Mouse (Mus musculus): ENCODE results near the gene Utp15.

Utp15 gene

GRCm38 (mm10) chr13:98249594-98249993 is 13.2 kb downstream of the Utp15 start:
- DNase-seq (ENCODE audit: low read depth) = no peak

GRCm38 (mm10) chr13:98245386-98245785 is 17.5 kb downstream of the Utp15 start:
- DNase-seq (ENCODE audit: low read depth) = no peak

GRCm38 (mm10) chr13:98244571-98245350 is 18.1 kb downstream of the Utp15 start:
- DNase-seq (ENCODE audit: low read depth) = no peak

- no peak for DNase-seq (ENCODE audit: low read depth)
These were observed 21.1 kb downstream of the Utp15 start for GRCm38 (mm10) chr13:98241531-98242282.

GRCm38 (mm10) chr13:98239978-98240641 is 22.7 kb downstream of the Utp15 start:
- DNase-seq (ENCODE audit: low read depth) = peak; percentile 63

GRCm38 (mm10) chr13:98235451-98235850 is 27.4 kb downstream of the Utp15 start:
- DNase-seq (ENCODE audit: low read depth) = no peak

GRCm38 (mm10) chr13:98230511-98230910 is 32.3 kb downstream of the Utp15 start:
- no peak for DNase-seq (ENCODE audit: low read depth)

GRCm38 (mm10) chr13:98226225-98226624 is 36.6 kb downstream of the Utp15 start:
- DNase-seq (ENCODE audit: low read depth) = no peak

- no peak for DNase-seq (ENCODE audit: low read depth)
These were observed 40.0 kb downstream of the Utp15 start for GRCm38 (mm10) chr13:98222848-98223247.

GRCm38 (mm10) chr13:98210137-98210536 is 52.7 kb downstream of the Utp15 start:
- DNase-seq (ENCODE audit: low read depth) = no peak

GRCm38 (mm10) chr13:98208842-98209241 is 54.0 kb downstream of the Utp15 start:
- no peak for DNase-seq (ENCODE audit: low read depth)

GRCm38 (mm10) chr13:98206546-98206870 is 56.3 kb downstream of the Utp15 start:
- DNase-seq (ENCODE audit: low read depth) = no peak

GRCm38 (mm10) chr13:98205771-98206545 is 56.9 kb downstream of the Utp15 start, which contains the start of gene Arhgef28:
Gene Arhgef28 (minus strand): TSS chr13:98206439.
- DNase-seq (ENCODE audit: low read depth) = no peak

GRCm38 (mm10) chr13:98205111-98205510 is 57.7 kb downstream of the Utp15 start:
- DNase-seq (ENCODE audit: low read depth) = no peak

- DNase-seq (ENCODE audit: low read depth) = no peak
These were observed 58.5 kb downstream of the Utp15 start for GRCm38 (mm10) chr13:98204371-98204770.

- no peak for DNase-seq (ENCODE audit: low read depth)
These were observed 61.4 kb downstream of the Utp15 start for GRCm38 (mm10) chr13:98201436-98201835.
